Mouse (Mus musculus): ENCODE data around the gene Cdipt.

The Cdipt gene

GRCm38 (mm10) chr7:127026161-127026600 lies 50.5 kb downstream of the Cdipt start:
- peak; percentile 78 to 86 for DNase-seq

- no peak for DNase-seq
These were observed 50.9 kb downstream of the Cdipt start for GRCm38 (mm10) chr7:127026616-127026983.

GRCm38 (mm10) chr7:127026984-127027726 lies 51.4 kb downstream of the Cdipt start, which contains the start of gene Maz:
TSS of gene Maz (minus strand) at chr7:127027037.
- peak; percentile 100 for DNase-seq

- DNase-seq, result no peak
These were observed 52.2 kb downstream of the Cdipt start for GRCm38 (mm10) chr7:127027885-127028284.

Measured in lung, postnatal 4 days (tissue).